Mouse (Mus musculus) liver, adult 2 months (tissue): ENCODE measurements at regions not wholly inside any gene's neighbourhood (a gene's known extent, or its start where the extent isn't known, plus 50 kb on each side); places are given as distances from the start of the nearest gene placed in this dataset.

ENCODE experiments used
- DNase-seq: peaks from one replicate; pipeline ENCODE4 v3.0.0-alpha.2; 2011; ENCODE audit warnings: low read depth, low spot score; ENCODE audit errors: extremely low read depth
- H3K27ac ChIP-seq: fragments of 200-500 bp; replicated peaks from 2 replicates; pipeline ENCODE4 v1.5.1; 2012; ENCODE audit warnings: low read depth, mild to moderate bottlenecking, control low read depth, inconsistent platforms, low read length; ENCODE audit not compliant: insufficient read depth
- H3K27me3 ChIP-seq: fragments of 200-500 bp; 2 replicates; pipeline ENCODE4 v1.6.1; 2012; ENCODE audit warnings: mild to moderate bottlenecking, moderate library complexity, low read length, inconsistent platforms; ENCODE audit not compliant: control insufficient read depth, insufficient read depth
- H3K36me3 ChIP-seq: fragments of 200-500 bp; 2 replicates; pipeline ENCODE4 v1.6.1; 2012; ENCODE audit warnings: low read length, inconsistent platforms; ENCODE audit not compliant: control insufficient read depth, insufficient read depth
- H3K4me1 ChIP-seq: fragments of 200-500 bp; 2 replicates; pipeline ENCODE4 v1.6.1; 2011; ENCODE audit warnings: low read length; ENCODE audit not compliant: control insufficient read depth, insufficient read depth
- H3K4me3 ChIP-seq: fragments of 200-500 bp; 2 replicates; pipeline ENCODE4 v1.5.1; 2011; ENCODE audit warnings: low read depth, mild to moderate bottlenecking, control low read depth, low read length, moderate library complexity; ENCODE audit not compliant: insufficient read depth
- H3K79me2 ChIP-seq: fragments of 200-500 bp; 2 replicates; pipeline ENCODE4 v1.6.1; 2012; ENCODE audit warnings: inconsistent platforms, mild to moderate bottlenecking, low read length, moderate library complexity; ENCODE audit not compliant: control insufficient read depth, insufficient read depth
- H3K9ac ChIP-seq: fragments of 200-500 bp; 2 replicates; pipeline ENCODE4 v1.6.1; 2012; ENCODE audit warnings: low read depth, mild to moderate bottlenecking, control low read depth, inconsistent platforms, low read length
- CTCF ChIP-seq: fragments of 200-500 bp; IDR thresholded peaks from 2 replicates; pipeline ENCODE4 v1.5.1; 2011; ENCODE audit warnings: low read depth, low read length, control low read depth
- POLR2A ChIP-seq: fragments of 200-500 bp; IDR thresholded peaks from 2 replicates; pipeline ENCODE4 v1.6.1; 2011; ENCODE audit warnings: low read length, control low read depth; ENCODE audit not compliant: insufficient read depth; ENCODE audit errors: extremely low read depth
- WGBS: fragments of 180-500 bp; shearing (Covaris S2); methylation state at CpG from one replicate; pipeline ENCODE4 v1.1.7; 2018; 5-methylcytosine and 5-hydroxymethylcytosine counted together

GRCm38 (mm10) chr3:35027898-35028297 is 377.7 kb downstream of the Sox2 start:
- Histone ChIP-seq H3K4me3 (no peak overlapping the region), H3K36me3 (no peaks in the 10 kb centered on the region), H3K27ac (no peak overlapping the region), H3K27me3 (no peaks in the 10 kb centered on the region), H3K9ac (no peak overlapping the region), H3K4me1 (no peaks in the 10 kb centered on the region), H3K79me2 (no peaks in the 10 kb centered on the region)
- no peak for DNase-seq
- 21% methylated on average over 5 of the region's 5 CpGs for WGBS
- TF ChIP-seq POLR2A (no peak), CTCF (no peak)

DNA sequence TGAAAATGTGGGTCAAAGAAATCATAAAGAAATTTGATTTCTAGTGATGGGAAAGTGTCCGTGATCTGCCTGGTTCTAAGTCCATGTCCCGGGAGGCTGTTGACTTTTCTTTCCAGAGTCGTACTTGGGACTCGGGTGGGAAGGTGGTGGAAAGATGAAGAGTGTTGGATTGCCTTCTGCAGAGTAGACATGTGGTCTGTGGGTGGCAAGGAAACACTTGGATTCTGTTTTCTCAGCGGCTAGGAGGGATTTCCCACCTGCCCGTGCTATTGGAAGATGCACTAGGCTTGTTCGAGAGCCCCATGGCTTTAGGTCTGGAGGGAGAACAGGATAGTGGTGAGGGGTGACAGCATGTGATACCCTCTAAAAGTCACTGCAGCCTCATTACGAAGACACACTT is 379.7 kb downstream of the Sox2 start:
- H3K4me3 ChIP-seq, result no peak overlapping the region
- no peaks in the 10 kb centered on the region for H3K4me1 ChIP-seq
- H3K27ac ChIP-seq, result no peak overlapping the region
- no peaks in the 10 kb centered on the region for H3K79me2 ChIP-seq
- TF ChIP-seq CTCF, result no peak
- no peak for TF ChIP-seq POLR2A
- WGBS, result 80% methylated on average over 8 of the region's 8 CpGs
- H3K36me3 ChIP-seq, result no peaks in the 10 kb centered on the region
- no peak for DNase-seq
- no peaks in the 10 kb centered on the region for H3K27me3 ChIP-seq
- H3K9ac ChIP-seq, result no peak overlapping the region

GRCm38 (mm10) chr3:35033587-35033986 is 383.4 kb downstream of the Sox2 start:
- H3K4me1 ChIP-seq, result no peaks in the 10 kb centered on the region
- WGBS, result 81% methylated on average over 8 of the region's 8 CpGs

DNA sequence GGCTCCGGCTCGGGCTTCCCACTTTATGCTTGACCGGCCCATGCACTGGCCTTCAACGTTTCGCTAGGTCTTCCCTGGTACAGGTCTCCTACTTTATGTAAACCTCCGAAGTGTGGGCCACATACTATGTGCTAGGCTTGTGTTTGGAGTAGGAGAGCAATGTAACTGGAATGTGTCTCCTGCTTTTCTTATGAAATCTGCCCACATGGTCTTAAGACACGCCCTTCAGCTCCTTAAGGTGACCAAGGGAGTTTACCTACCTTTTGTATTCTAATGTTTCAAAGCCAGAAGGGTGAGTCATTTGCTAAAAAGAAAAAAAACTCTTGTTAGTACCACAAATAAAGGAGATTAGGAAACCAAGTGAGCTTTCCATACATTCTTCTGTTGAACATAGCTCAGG is 385.0 kb downstream of the Sox2 start:
- H3K79me2 ChIP-seq, result no peaks in the 10 kb centered on the region
- no peaks in the 10 kb centered on the region for H3K4me1 ChIP-seq
- H3K27ac ChIP-seq, result no peak overlapping the region
- no peak for DNase-seq
- no peak overlapping the region for H3K4me3 ChIP-seq
- TF ChIP-seq POLR2A (no peak), CTCF (no peak)
- H3K9ac ChIP-seq, result no peak overlapping the region
- no peaks in the 10 kb centered on the region for H3K27me3 ChIP-seq
- H3K36me3 ChIP-seq, result no peaks in the 10 kb centered on the region
- WGBS, result 84% methylated on average over 7 of the region's 7 CpGs

More at GRCm38 (mm10) chr3:35033587-35033986, 383.4 kb downstream of the Sox2 start:
- Histone ChIP-seq H3K27me3 (no peaks in the 10 kb centered on the region), H3K4me3 (no peak overlapping the region), H3K36me3 (no peaks in the 10 kb centered on the region), H3K9ac (no peak overlapping the region), H3K79me2 (no peaks in the 10 kb centered on the region), H3K27ac (no peak overlapping the region)
- TF ChIP-seq POLR2A (no peak), CTCF (no peak)
- DNase-seq, result no peak

GRCm38 (mm10) chr3:35043705-35044104 is 393.5 kb downstream of the Sox2 start:
- Histone ChIP-seq H3K4me3 (no peak overlapping the region), H3K4me1 (no peaks in the 10 kb centered on the region), H3K79me2 (no peaks in the 10 kb centered on the region), H3K27ac (no peak overlapping the region), H3K36me3 (no peaks in the 10 kb centered on the region), H3K27me3 (no peaks in the 10 kb centered on the region), H3K9ac (no peak overlapping the region)
- WGBS, result 82% methylated on average over 2 of the region's 2 CpGs
- no peak for DNase-seq
- TF ChIP-seq CTCF, result no peak
- no peak for TF ChIP-seq POLR2A

GRCm38 (mm10) chr3:35059438-35059837 is 409.2 kb downstream of the Sox2 start:
- WGBS, result 42% methylated on average over 4 of the region's 4 CpGs
- H3K36me3 ChIP-seq, result no peaks in the 10 kb centered on the region
- no peak overlapping the region for H3K4me3 ChIP-seq
- H3K79me2 ChIP-seq, result no peaks in the 10 kb centered on the region
- H3K9ac ChIP-seq, result no peak overlapping the region
- no peak for DNase-seq
- H3K27me3 ChIP-seq, result no peaks in the 10 kb centered on the region
- H3K4me1 ChIP-seq, result no peaks in the 10 kb centered on the region
- H3K27ac ChIP-seq, result no peak overlapping the region
- no peak for TF ChIP-seq CTCF
- TF ChIP-seq POLR2A, result no peak
